Comparison of ENCODE assay signal across 8 mouse cellular contexts in genomic region chr6:129534057-129534456, GRCm38 (mm10). TPM values are rescaled to one million over a fixed set of nuclear protein-coding genes. Genes with fewer than 3 reads are reported as not detected.
DNase-seq lines count a peak whose midpoint lies in the region; ATAC-seq and TF ChIP-seq lines count a peak whose summit lies in the region.

No protein-coding gene starts in this region.

- H3K27ac ChIP-seq in heart, embryonic 11.5 days (ENCODE audit: low read depth, low read length), result no peak overlapping the region
- no peak overlapping the region for H3K27ac ChIP-seq in brown adipose tissue, adult 24 weeks (replicated peaks; ENCODE audit: low read depth, low read length)
- peak overlapping the region; percentile 79; the same call in 1 of the 2 replicates for H3K27ac ChIP-seq in liver, embryonic 15.5 days (replicated peaks)

- peak; percentile 27; the same call in 1 of the 2 replicates for ATAC-seq in heart, embryonic 11.5 days (replicated peaks; ENCODE audit: insufficient number of reproducible peaks, low FRiP score, low TSS enrichment)
- ATAC-seq in liver, embryonic 15.5 days (ENCODE audit: insufficient read depth), result no peak

- peaks cover 2% of the 10 kb centered on the region; the same call in 1 of the 2 replicates for H3K36me3 ChIP-seq in heart, embryonic 11.5 days (ENCODE audit: control insufficient read depth, insufficient read depth, low read length)
- H3K36me3 ChIP-seq in C2C12 (ENCODE audit: control insufficient read depth, insufficient read depth), result peaks cover 17% of the 10 kb centered on the region
- H3K36me3 ChIP-seq in liver, embryonic 15.5 days (replicated peaks), result peaks cover 25% of the 10 kb centered on the region

- peaks cover 27% of the 10 kb centered on the region for H3K79me3 ChIP-seq in C2C12 (ENCODE audit: low read depth)

- DNase-seq in heart, postnatal 4 days, result no peak
- DNase-seq in forelimb bud, embryonic 11.5 days (ENCODE audit: low read depth, low spot score), result peak; percentile 29
- peak; percentile 63 for DNase-seq in telencephalon, adult 2 months (ENCODE audit: low read depth, low spot score)
- no peak for DNase-seq in frontal cortex, postnatal 36 days (ENCODE audit: low spot score in 2 of 2)

- H3K4me1 ChIP-seq in heart, embryonic 11.5 days (ENCODE audit: control insufficient read depth, insufficient read depth, low read length), result peaks cover 14% of the 10 kb centered on the region
- peaks cover 16% of the 10 kb centered on the region for H3K4me1 ChIP-seq in brown adipose tissue, adult 24 weeks (ENCODE audit: control insufficient read depth, insufficient read depth, insufficient read length, low read length)
- peaks cover 30% of the 10 kb centered on the region for H3K4me1 ChIP-seq in liver, embryonic 15.5 days (replicated peaks)

- peak overlapping the region; percentile 90 for H3K4me2 ChIP-seq in heart, embryonic 11.5 days
- peak overlapping the region; percentile 87 for H3K4me2 ChIP-seq in liver, embryonic 15.5 days

- no peaks in the 10 kb centered on the region for H3K27me3 ChIP-seq in heart, embryonic 11.5 days (ENCODE audit: control insufficient read depth, insufficient read depth, low read length)
- no peaks in the 10 kb centered on the region for H3K27me3 ChIP-seq in C2C12 (ENCODE audit: control insufficient read depth, insufficient read depth, insufficient read length)
- H3K27me3 ChIP-seq in liver, embryonic 15.5 days, result no peaks in the 10 kb centered on the region

- peak overlapping the region; percentile 87 for H3K4me3 ChIP-seq in heart, embryonic 11.5 days (ENCODE audit: low read depth, low read length)
- H3K4me3 ChIP-seq in C2C12 (ENCODE audit: insufficient read depth, poor library complexity, severe bottlenecking), result peak overlapping the region; percentile 87
- peak overlapping the region; percentile 91 for H3K4me3 ChIP-seq in brown adipose tissue, adult 24 weeks (ENCODE audit: insufficient read depth, low read depth, low read length)
- peak overlapping the region; percentile 80 for H3K4me3 ChIP-seq in liver, embryonic 15.5 days (replicated peaks)

- H3K79me2 ChIP-seq in C2C12 (ENCODE audit: control insufficient read depth, insufficient read depth), result peaks cover 43% of the 10 kb centered on the region

- peak overlapping the region; percentile 84 for H3K9ac ChIP-seq in heart, embryonic 11.5 days (ENCODE audit: low read depth, low read length)
- H3K9ac ChIP-seq in liver, embryonic 15.5 days, result peak overlapping the region; percentile 78

- no peak for TF ChIP-seq CTCF in C2C12 (IDR thresholded peaks at IDR 0.05; ENCODE audit: control insufficient read depth, insufficient read depth, insufficient read length)

- peak overlapping the region; percentile 45 for H3ac ChIP-seq in C2C12 (ENCODE audit: control insufficient read depth, insufficient read length, low read depth)

- 21% methylated on average over 9 of the region's 9 CpGs for WGBS in heart, embryonic 11.5 days (ENCODE audit: insufficient replicate concordance)
- 4% methylated on average over 9 of the region's 9 CpGs for WGBS in liver, embryonic 15.5 days (ENCODE audit: insufficient replicate concordance)

- no peaks in the 10 kb centered on the region for H3K9me3 ChIP-seq in heart, embryonic 11.5 days (replicated peaks; ENCODE audit: control insufficient read depth, low read length)
- no peaks in the 10 kb centered on the region for H3K9me3 ChIP-seq in liver, embryonic 15.5 days (replicated peaks)

TF ChIP-seq in C2C12, 6 proteins besides CTCF, POLR2A, EP300 and RAD21:
- TF ChIP-seq MYOD1 (IDR thresholded peaks at IDR 0.05; ENCODE audit: control insufficient read depth, insufficient read length, low read depth) (no peak), FOSL1 (IDR thresholded peaks at IDR 0.05; ENCODE audit: insufficient read depth, low read length, poor library complexity, severe bottlenecking) (no peak), MYOG (IDR thresholded peaks at IDR 0.05; ENCODE audit: control insufficient read depth, extremely low read depth, insufficient read length) (no peak), USF1 (IDR thresholded peaks at IDR 0.05; ENCODE audit: low read depth) (no peak), MAX (IDR thresholded peaks at IDR 0.05) (no peak), CEBPB (IDR thresholded peaks at IDR 0.05; ENCODE audit: low read depth) (no peak)
TF ChIP-seq in C2C12: peak in this region for 0.

RNA-seq across cellular contexts. Expression of gene Gabarapl1, which starts 1.1 kb away (rescaled TPM):
- polyA plus RNA-seq in heart, embryonic 11.5 days (2014; fragmentation: Nextera tagmentation; extraction: Ambion mirVana), result 12.5 and 15.4 TPM in 2 replicates
- 10 to 100 TPM; 40.0 to 40.2 TPM for total RNA-seq in heart, postnatal 4 days (2021)
- polyA plus RNA-seq in C2C12 (2012; fragmentation: generic; extraction: Trizol), result 64.3 TPM
- 111 and 147 TPM in 2 replicates for polyA plus RNA-seq in brown adipose tissue, adult 24 weeks (2012; ENCODE audit: insufficient read depth, insufficient read length, missing spikeins)
- polyA plus RNA-seq in liver, embryonic 15.5 days (2015; fragmentation: Nextera tagmentation; extraction: Ambion mirVana), result 26.3 and 27.7 TPM in 2 replicates

RNA-seq across cellular contexts. Expression of gene Tmem52b, which starts 21.7 kb away (rescaled TPM):
- not detected in 2 replicates for polyA plus RNA-seq in heart, embryonic 11.5 days (2014; fragmentation: Nextera tagmentation; extraction: Ambion mirVana)
- total RNA-seq in heart, postnatal 4 days (2021), result not detected
- 0.02 TPM for polyA plus RNA-seq in C2C12 (2012; fragmentation: generic; extraction: Trizol)
- not detected in 2 replicates for polyA plus RNA-seq in brown adipose tissue, adult 24 weeks (2012; ENCODE audit: insufficient read depth, insufficient read length, missing spikeins)
- 0.02 TPM in 1 of 2 replicates, not detected in the other for polyA plus RNA-seq in liver, embryonic 15.5 days (2015; fragmentation: Nextera tagmentation; extraction: Ambion mirVana)

RNA-seq across cellular contexts. Expression of gene Olr1, which starts 27.1 kb away (rescaled TPM):
- 0.26 and 0.35 TPM in 2 replicates for polyA plus RNA-seq in heart, embryonic 11.5 days (2014; fragmentation: Nextera tagmentation; extraction: Ambion mirVana)
- total RNA-seq in heart, postnatal 4 days (2021), result under 1 TPM; 0.26 to 0.41 TPM
- 0.99 TPM for polyA plus RNA-seq in C2C12 (2012; fragmentation: generic; extraction: Trizol)
- polyA plus RNA-seq in brown adipose tissue, adult 24 weeks (2012; ENCODE audit: insufficient read depth, insufficient read length, missing spikeins), result not detected in 2 replicates
- 1.2 and 1.3 TPM in 2 replicates for polyA plus RNA-seq in liver, embryonic 15.5 days (2015; fragmentation: Nextera tagmentation; extraction: Ambion mirVana)

RNA-seq across cellular contexts. Expression of gene Klre1, which starts 43.6 kb away (rescaled TPM):
- not detected in 2 replicates for polyA plus RNA-seq in heart, embryonic 11.5 days (2014; fragmentation: Nextera tagmentation; extraction: Ambion mirVana)
- not detected for total RNA-seq in heart, postnatal 4 days (2021)
- polyA plus RNA-seq in C2C12 (2012; fragmentation: generic; extraction: Trizol), result not detected
- polyA plus RNA-seq in brown adipose tissue, adult 24 weeks (2012; ENCODE audit: insufficient read depth, insufficient read length, missing spikeins), result not detected in 2 replicates
- polyA plus RNA-seq in liver, embryonic 15.5 days (2015; fragmentation: Nextera tagmentation; extraction: Ambion mirVana), result 0.07 TPM in 1 of 2 replicates, not detected in the other

RNA-seq across cellular contexts. Expression of gene Klrd1, which starts 57.5 kb away (rescaled TPM):
- not detected in 2 replicates for polyA plus RNA-seq in heart, embryonic 11.5 days (2014; fragmentation: Nextera tagmentation; extraction: Ambion mirVana)
- not detected for total RNA-seq in heart, postnatal 4 days (2021)
- not detected for polyA plus RNA-seq in C2C12 (2012; fragmentation: generic; extraction: Trizol)
- polyA plus RNA-seq in brown adipose tissue, adult 24 weeks (2012; ENCODE audit: insufficient read depth, insufficient read length, missing spikeins), result 2.0 TPM in 1 of 2 replicates, not detected in the other
- 0.70 and 0.76 TPM in 2 replicates for polyA plus RNA-seq in liver, embryonic 15.5 days (2015; fragmentation: Nextera tagmentation; extraction: Ambion mirVana)

Comparison
In these comparisons a context has a peak if more than half of its experiments do, and no peak if none do; other contexts are left out.
1. DNase-seq: peak in forelimb bud, embryonic 11.5 days (single experiment) and telencephalon, adult 2 months (single experiment); none in heart, postnatal 4 days (single experiment) and frontal cortex, postnatal 36 days (0 of 2).
2. Peak in every context shown above with its lines, with median percentiles within 50 percentile points of each other: H3K4me3 ChIP-seq.